Mouse (Mus musculus): ENCODE data around the gene Gspt2. TPM values are rescaled to one million over a fixed set of nuclear protein-coding genes. Genes with fewer than 3 reads are reported as not detected.

Gene Gspt2
- polyA plus RNA-seq, 1 experiment: 0.37 TPM

Other genes with a start within 250 kb of the Gspt2 start
- 27.7 and 33.1 TPM in 2 replicates for gene Maged1, start 93.9 kb upstream of the Gspt2 start, polyA plus RNA-seq (2012; rRNA removed)
- 1.1 TPM in 2 replicates for gene Zxdb, start 88.5 kb downstream of the Gspt2 start, polyA plus RNA-seq (2012; rRNA removed)